Mouse (Mus musculus) layer of hippocampus, postnatal 10 days (tissue): ENCODE measurements at regions not wholly inside any gene's neighbourhood (a gene's known extent, or its start where the extent isn't known, plus 50 kb on each side); places are given as distances from the start of the nearest gene placed in this dataset.

Experiments used
- DNase-seq, 2 experiments: peaks; one replicate each; pipeline ENCODE4 v3.0.0; 2021; ENCODE audit warnings: low spot score in 2 of 2

- DNase-seq, result no peak
These were observed 418.0 kb upstream of the 9430069I07Rik start for GRCm38 (mm10) chr15:34775714-34776113.

GRCm38 (mm10) chr15:34751746-34752145 is 394.1 kb upstream of the 9430069I07Rik start:
- DNase-seq, result no peak

- DNase-seq, result no peak
These were observed 393.3 kb upstream of the 9430069I07Rik start for GRCm38 (mm10) chr15:34751021-34751420.

GRCm38 (mm10) chr15:34747111-34747510 is 389.4 kb upstream of the 9430069I07Rik start:
- no peak for DNase-seq

- DNase-seq, result peak; percentile 46 to 54
These were observed 385.6 kb upstream of the 9430069I07Rik start for GRCm38 (mm10) chr15:34743130-34743782.

- DNase-seq, result no peak
These were observed 383.8 kb upstream of the 9430069I07Rik start for GRCm38 (mm10) chr15:34741488-34741887.
